Mouse (Mus musculus) C2C12 (cell line): Measurements from ENCODE around the gene Tmem233. TPM values are rescaled to one million over a fixed set of nuclear protein-coding genes. Genes with fewer than 3 reads are reported as not detected.

ENCODE experiments used
- H3K27me3 ChIP-seq: one replicate; pipeline ENCODE4 v1.6.1; 2011; ENCODE audit not compliant: control insufficient read depth, insufficient read depth, insufficient read length
- H3K36me3 ChIP-seq: one replicate; pipeline ENCODE4 v1.6.1; 2011; ENCODE audit not compliant: control insufficient read depth, insufficient read depth
- H3K4me3 ChIP-seq: one replicate; pipeline ENCODE4 v1.5.1; 2011; ENCODE audit warnings: mild to moderate bottlenecking, control low read depth; ENCODE audit not compliant: poor library complexity, insufficient read depth, severe bottlenecking
- H3K79me2 ChIP-seq: one replicate; pipeline ENCODE4 v1.6.1; 2011; ENCODE audit not compliant: control insufficient read depth, insufficient read depth
- H3K79me3 ChIP-seq: one replicate; pipeline ENCODE4 v1.6.1; 2011; ENCODE audit warnings: low read depth, control low read depth
- H3ac ChIP-seq: one replicate; pipeline ENCODE3; 2011; ENCODE audit warnings: low read depth; ENCODE audit not compliant: control insufficient read depth, insufficient read length
- CEBPB ChIP-seq: IDR thresholded peaks from one replicate; pipeline ENCODE4 v1.6.1; 2011; ENCODE audit warnings: low read depth, mild to moderate bottlenecking, control low read depth, moderate library complexity
- CTCF ChIP-seq: IDR thresholded peaks from one replicate; pipeline ENCODE4 v1.5.1; 2011; ENCODE audit not compliant: control insufficient read depth, insufficient read depth, insufficient read length
- FOSL1 ChIP-seq: IDR thresholded peaks from one replicate; pipeline ENCODE4 v1.8.0; 2011; ENCODE audit warnings: mild to moderate bottlenecking, low read length; ENCODE audit not compliant: poor library complexity, insufficient read depth, severe bottlenecking
- MAX ChIP-seq: IDR thresholded peaks from one replicate; pipeline ENCODE4 v1.6.1; 2011; ENCODE audit warnings: mild to moderate bottlenecking, control low read depth
- MYOD1 ChIP-seq: IDR thresholded peaks from one replicate; pipeline ENCODE4 v1.6.1; 2011; ENCODE audit warnings: low read depth; ENCODE audit not compliant: control insufficient read depth, insufficient read length
- USF1 ChIP-seq: IDR thresholded peaks from one replicate; pipeline ENCODE4 v1.6.1; 2011; ENCODE audit warnings: low read depth, mild to moderate bottlenecking, control low read depth, moderate library complexity
- polyA plus RNA-seq: library from polyadenylated mRNA; unstranded; fragments of >200 nt; fragmentation: generic; extraction: Trizol; gene quantifications from one replicate; pipeline ENCODE4 v1.2.1, GENCODE M21; 2012; ENCODE audit warnings: missing spikeins

Gene Tmem233
- polyA plus RNA-seq, 1 experiment, result not detected

DNA sequence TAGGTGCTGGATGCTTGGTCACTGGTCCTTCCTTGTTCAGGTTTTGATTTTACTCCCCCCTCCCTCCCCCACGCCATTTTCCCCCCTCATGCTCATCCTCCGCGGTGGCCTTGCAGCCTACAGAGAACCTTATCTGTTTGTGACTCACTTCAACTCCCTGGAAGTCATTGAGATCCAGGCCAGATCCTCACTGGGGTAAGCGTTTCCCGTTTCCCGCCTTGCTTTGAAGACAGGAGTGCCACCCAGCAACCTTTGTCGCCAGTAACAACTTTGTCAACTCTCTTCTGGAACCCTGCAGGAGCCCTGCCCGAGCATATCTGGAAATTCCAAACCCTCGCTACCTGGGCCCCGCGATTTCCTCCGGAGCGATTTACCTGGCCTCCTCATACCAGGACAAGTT, 85.7 kb downstream of the Tmem233 start:
- Histone ChIP-seq H3K36me3 (peaks cover 51% of the 10 kb centered on the region), H3K27me3 (no peaks in the 10 kb centered on the region), H3K79me2 (no peaks in the 10 kb centered on the region), H3K4me3 (no peak overlapping the region), H3ac (no peak overlapping the region), H3K79me3 (no peaks in the 10 kb centered on the region)
- TF ChIP-seq MAX (no peak), CTCF (no peak), CEBPB (no peak)

DNA sequence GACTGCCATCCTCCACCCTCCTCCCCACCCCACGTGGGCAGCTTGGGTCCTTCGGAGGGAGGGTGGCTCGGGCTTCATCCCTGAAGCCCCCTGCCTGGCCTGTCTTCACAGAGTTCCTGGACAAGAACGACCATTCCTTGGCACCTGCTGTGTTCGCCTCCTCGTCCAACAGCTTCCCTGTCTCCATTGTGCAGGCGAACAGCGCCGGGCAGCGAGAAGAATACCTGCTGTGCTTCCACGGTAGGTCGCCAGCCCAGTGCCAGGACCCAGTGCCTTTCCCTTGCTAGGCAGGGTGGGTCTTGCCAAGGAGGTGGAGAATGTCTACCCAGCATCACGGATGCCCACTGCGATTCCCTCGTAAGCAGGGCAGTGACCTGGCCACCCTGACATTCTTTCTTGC, 88.9 kb downstream of the Tmem233 start:
- H3ac ChIP-seq, result no peak overlapping the region
- no peaks in the 10 kb centered on the region for H3K79me2 ChIP-seq
- TF ChIP-seq MAX (no peak), USF1 (no peak), CTCF (no peak), FOSL1 (no peak)
- no peaks in the 10 kb centered on the region for H3K27me3 ChIP-seq
- no peak overlapping the region for H3K4me3 ChIP-seq
- H3K79me3 ChIP-seq, result no peaks in the 10 kb centered on the region
- H3K36me3 ChIP-seq, result peaks cover 66% of the 10 kb centered on the region

DNA sequence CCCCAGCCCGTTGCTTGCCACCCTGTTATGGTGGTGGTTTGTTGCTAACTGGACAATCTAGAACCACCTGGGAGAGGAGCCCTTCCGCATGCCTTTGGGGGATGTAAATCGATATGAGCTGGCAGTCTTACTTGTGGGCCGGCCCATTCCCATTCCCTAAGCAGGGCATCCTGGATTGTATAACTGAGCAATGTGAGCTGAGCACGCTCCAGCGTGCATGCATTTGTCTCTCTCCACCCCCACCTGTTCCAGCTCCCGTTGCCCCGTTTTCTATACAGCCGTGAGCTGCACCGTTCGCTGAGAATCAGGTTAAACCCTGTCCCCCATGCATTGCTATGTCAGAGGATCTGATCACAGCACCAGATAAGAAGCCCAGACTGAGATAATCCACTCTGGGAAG, 91.3 kb downstream of the Tmem233 start:
- TF ChIP-seq CEBPB (no peak), MYOD1 (no peak), FOSL1 (no peak), MAX (no peak), CTCF (no peak), USF1 (no peak)
- Histone ChIP-seq H3K79me3 (no peaks in the 10 kb centered on the region), H3K27me3 (no peaks in the 10 kb centered on the region), H3K36me3 (peaks cover 74% of the 10 kb centered on the region), H3K4me3 (no peak overlapping the region), H3K79me2 (no peaks in the 10 kb centered on the region), H3ac (no peak overlapping the region)

Other genes starting within 250 kb of the Tmem233 start
- gene Cit, start 238.0 kb downstream of the Tmem233 start, polyA plus RNA-seq, result 19.9 TPM
- 48.6 TPM for gene Prkab1, start 58.7 kb downstream of the Tmem233 start, polyA plus RNA-seq
- 0.07 TPM for gene Ccdc60, start 205.7 kb upstream of the Tmem233 start, polyA plus RNA-seq